Mouse (Mus musculus): ENCODE data around the gene B4galnt3.

B4galnt3 gene

DNA sequence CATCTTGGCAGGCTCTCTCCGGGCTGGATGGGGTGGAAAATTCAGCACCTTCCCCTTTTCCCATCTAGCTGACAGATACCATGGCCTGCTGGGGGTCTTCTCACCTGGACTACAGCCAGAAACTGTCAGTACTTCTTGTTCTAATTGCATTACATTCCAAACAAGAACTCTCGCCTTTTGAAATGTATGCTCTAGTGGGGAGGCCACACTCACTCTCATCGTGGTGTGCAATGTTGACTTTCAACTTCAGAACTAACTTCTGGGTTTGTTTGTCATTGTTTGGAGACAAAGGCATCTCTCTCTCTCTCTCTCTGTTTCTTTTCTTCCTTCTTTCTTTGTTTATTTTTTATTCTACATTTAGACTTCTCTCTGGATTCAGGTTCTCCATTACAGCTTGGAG lies 107.8 kb downstream of the B4galnt3 start:
- no peak for ATAC-seq (ENCODE audit: low TSS enrichment)

DNA sequence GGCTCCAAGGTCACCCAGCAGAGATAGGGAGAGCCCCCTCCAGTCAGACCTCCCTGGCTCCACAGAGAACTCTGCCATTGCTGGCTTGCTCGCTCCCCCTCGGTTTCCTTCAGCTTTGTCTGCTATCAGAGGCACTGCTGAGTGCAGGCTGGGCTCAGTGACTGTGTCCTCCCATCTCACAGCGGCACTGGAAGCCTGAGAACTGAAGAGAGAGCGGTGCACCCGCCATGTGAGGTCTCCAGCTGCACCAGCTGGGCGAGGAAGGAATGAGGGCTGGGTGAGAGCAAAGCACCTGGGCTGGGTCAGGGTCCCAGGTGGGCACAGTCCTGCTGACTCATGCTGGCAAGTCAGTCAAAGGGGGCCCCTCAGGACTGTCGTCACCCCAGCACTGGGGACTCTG lies 108.6 kb downstream of the B4galnt3 start:
- no peak for ATAC-seq (ENCODE audit: low TSS enrichment)

GRCm38 (mm10) chr6:120185012-120185730 lies 109.2 kb downstream of the B4galnt3 start:
- no peak for ATAC-seq (ENCODE audit: low TSS enrichment)

- no peak for ATAC-seq (ENCODE audit: low TSS enrichment)
These were observed 110.6 kb downstream of the B4galnt3 start for GRCm38 (mm10) chr6:120183771-120184170.

- no peak for ATAC-seq (ENCODE audit: low TSS enrichment)
These were observed 112.2 kb downstream of the B4galnt3 start for GRCm38 (mm10) chr6:120182160-120182559.

GRCm38 (mm10) chr6:120180492-120180891 lies 113.9 kb downstream of the B4galnt3 start:
- no peak for ATAC-seq (ENCODE audit: low TSS enrichment)

GRCm38 (mm10) chr6:120179756-120180206 lies 114.6 kb downstream of the B4galnt3 start:
- no peak for ATAC-seq (ENCODE audit: low TSS enrichment)

DNA sequence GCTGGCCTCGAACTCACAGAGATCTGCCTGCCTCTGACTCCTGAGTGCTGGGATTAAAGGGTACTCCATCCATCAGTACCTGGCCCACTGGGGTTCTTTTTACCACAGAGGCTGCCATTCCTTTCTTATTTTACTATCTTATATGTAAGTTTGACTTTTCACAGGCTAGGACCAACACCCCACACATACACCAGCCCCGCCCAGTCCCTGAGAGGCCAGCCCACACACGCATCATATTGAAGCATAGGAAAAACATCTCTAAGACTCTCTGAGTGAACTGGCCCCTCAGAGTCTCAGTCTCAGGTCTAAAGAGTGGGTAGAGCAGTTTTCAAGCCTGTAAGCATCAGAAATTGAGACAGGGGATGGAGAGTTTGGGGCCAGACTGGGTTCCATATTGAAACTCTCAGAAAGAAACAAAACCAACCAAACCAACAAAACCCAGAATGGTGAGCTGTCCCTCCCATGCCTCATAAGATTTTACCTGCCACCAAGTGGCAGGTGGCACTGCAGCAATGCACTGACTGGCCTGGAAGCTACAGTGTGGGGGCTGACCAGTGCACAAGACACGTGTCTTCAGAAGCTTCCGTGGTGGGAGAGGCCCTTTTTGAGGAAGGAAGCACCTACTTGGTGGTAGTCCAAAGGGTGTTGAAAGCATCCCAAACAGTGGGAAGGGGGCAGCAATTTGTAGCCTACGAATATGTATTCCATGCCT lies 115.2 kb downstream of the B4galnt3 start:
- ATAC-seq (ENCODE audit: low TSS enrichment) = no peak

DNA sequence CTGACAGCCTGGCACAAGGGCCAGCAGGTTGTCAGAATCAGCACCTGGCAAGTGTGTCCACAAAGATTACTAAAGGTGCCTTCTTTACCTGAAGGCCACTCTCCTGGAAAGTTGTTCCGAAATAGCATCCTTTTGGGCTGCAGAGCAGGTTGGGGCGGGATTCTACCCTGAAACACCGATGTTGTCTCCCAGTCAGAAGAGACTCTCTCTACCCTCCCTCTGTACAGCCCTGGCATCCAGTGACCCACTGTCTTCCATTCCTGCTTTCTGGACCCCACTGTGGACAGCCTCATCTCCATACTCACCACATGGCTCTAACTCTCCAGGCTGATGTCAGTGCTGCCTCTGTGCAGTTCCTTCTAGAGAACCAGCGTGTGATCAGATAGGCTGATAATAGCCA lies 118.7 kb downstream of the B4galnt3 start:
- no peak for ATAC-seq (ENCODE audit: low TSS enrichment)

DNA sequence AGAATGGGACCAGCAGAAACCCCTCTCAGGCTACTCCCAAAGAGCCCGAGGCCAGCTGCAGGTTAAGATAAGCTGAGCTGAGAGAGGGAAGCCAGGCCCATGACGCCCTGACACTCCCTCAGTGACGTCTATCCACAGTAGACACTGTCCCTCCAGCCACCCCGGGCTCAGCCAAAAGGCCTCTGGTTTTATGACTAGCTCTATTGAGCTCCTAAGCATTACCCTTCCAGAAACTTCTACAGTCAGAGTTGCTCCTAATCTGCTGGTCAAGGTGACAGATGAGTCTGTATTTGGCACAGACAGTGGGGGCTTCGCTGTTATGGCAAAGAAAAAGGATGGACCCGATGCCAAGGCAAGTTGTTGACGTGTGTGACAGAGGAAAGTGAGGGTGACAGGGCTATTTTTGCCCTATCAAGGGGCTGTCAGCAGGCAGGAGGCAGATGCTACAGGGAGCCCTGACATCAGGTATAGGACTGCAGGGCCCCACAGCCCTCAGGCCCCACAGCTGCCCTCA lies 119.7 kb downstream of the B4galnt3 start:
- 0 out of 2 replicates have a peak, but pooled peaks have one; percentile 34 for ATAC-seq (ENCODE audit: low TSS enrichment)

- 0 out of 2 replicates have a peak, but pooled peaks have one; percentile 20 for ATAC-seq (ENCODE audit: low TSS enrichment)
These were observed 120.2 kb downstream of the B4galnt3 start for GRCm38 (mm10) chr6:120174028-120174601.

GRCm38 (mm10) chr6:120172294-120173017 lies 121.9 kb downstream of the B4galnt3 start:
- ATAC-seq (ENCODE audit: low TSS enrichment) = peak; percentile 27; the same call in 1 of the 2 replicates

DNA sequence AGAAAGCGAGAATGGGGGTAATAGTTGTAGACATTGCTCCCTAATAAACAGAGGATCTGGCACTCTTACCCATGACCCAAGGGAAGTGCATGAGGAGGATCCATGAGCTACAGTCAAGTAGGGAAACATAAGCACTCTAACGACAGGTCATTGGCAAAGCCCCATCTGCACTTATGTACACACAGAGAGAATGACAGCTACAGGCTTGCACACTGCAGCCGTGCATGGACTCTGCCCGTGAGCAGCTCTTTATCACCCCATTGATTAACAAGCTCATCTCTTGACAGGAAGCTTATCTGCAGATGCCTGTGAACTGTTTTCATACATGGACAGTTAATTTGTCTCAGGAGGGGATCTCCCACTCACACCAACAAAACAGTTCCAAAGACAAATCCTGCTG lies 126.8 kb downstream of the B4galnt3 start:
- no peak for ATAC-seq (ENCODE audit: low TSS enrichment)

DNA sequence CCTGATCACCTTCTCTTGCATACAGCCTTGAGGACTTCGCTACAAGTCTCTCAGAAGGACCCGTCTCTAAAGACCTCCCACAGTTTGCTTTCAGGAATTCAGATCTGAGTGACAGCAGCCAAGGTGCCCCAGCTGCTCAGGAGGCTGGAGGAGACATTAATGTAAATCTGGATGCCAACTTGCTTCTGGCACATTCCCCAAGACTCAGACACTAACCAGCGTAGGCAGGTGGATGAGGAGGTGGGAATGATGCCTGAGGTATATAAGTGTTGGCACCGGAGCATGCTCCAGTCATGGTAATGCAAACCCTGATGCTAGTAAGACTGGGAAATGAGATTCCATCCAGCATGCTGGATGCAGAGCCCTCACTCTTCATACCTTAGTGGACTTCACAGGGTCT lies 129.6 kb downstream of the B4galnt3 start:
- ATAC-seq (ENCODE audit: low TSS enrichment) = peak; percentile 59

DNA sequence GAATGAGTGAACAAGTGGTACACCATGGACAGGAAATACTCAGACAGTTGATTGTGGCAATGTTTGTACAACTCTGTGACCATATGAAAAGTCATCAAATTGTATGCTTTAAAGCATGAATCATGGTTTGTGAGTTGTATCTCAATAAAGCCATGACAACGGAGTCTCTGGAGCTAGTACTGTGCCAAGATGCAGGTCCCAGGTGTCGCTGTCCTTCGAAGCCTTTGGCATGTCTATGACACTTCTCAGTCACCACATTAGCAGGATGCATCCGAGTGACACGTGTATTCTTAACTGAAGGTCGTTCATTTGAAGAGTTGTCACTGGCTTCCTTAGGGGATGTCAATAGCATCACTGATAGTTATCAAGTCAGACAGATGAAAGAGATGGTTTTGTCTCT lies 131.4 kb downstream of the B4galnt3 start:
- no peak for ATAC-seq (ENCODE audit: low TSS enrichment)

GRCm38 (mm10) chr6:120159133-120159901 lies 135.0 kb downstream of the B4galnt3 start:
- ATAC-seq (ENCODE audit: low TSS enrichment) = peak; percentile 84

- ATAC-seq (ENCODE audit: low TSS enrichment) = no peak
These were observed 136.9 kb downstream of the B4galnt3 start for GRCm38 (mm10) chr6:120157479-120157878.

- no peak for ATAC-seq (ENCODE audit: low TSS enrichment)
These were observed 138.8 kb downstream of the B4galnt3 start for GRCm38 (mm10) chr6:120155510-120155909.

GRCm38 (mm10) chr6:120154526-120155309 lies 139.6 kb downstream of the B4galnt3 start:
- ATAC-seq (ENCODE audit: low TSS enrichment) = no peak

All from frontal cortex, adult (tissue).